Mouse (Mus musculus) urinary bladder, postnatal 0 days (tissue): ENCODE results near the gene Gm16485. TPM values are rescaled to one million over a fixed set of nuclear protein-coding genes. Genes with fewer than 3 reads are reported as not detected.

Source experiments
- polyA plus RNA-seq: library from polyadenylated mRNA; unstranded; fragments of >200 nt; fragmentation: Nextera tagmentation; extraction: Ambion mirVana; gene quantifications from 2 replicates; pipeline ENCODE4 v1.2.1, GENCODE M21; 2015

The Gm16485 gene
- polyA plus RNA-seq, result not detected in 2 replicates

DNA sequence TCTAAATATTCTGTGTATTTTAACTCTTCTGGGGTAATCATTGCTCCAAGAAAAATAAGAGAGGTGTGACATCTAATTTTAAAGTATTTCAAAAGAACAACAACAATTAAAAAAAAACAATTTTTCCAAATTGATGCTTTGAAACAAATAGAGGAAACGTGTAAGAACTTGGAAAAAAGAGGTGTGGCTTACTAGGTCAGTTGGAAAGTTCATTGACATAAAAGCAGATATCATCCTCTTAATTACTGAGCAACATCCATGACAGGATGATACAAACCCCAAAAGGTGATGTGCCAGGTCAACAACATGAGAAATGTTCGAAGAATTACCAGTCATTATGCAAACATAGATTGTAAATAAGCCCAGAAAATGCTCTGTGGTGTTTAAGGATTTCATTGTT, at the start of gene Gm16485:
Gm16485 (plus strand) TSS at position 301 of the 400 bp plus-strand sequence.

Other genes with a start within 250 kb of the Gm16485 start
- 0.11 and 0.18 TPM in 2 replicates for gene Pgr, start 72.0 kb upstream of the Gm16485 start, polyA plus RNA-seq